Mouse (Mus musculus) forebrain, postnatal 0 days (tissue): ENCODE measurements around the gene Gng13. TPM values are rescaled to one million over a fixed set of nuclear protein-coding genes. Genes with fewer than 3 reads are reported as not detected.
A peak's percentile ranks its signal among the peaks of the same experiment; 100 is the strongest.

Experiments used
- ATAC-seq: fragments of 200-750 bp; cut with Nextera tagmentation; 2 replicates; pipeline ENCODE4 v1.8.0; 2017; ENCODE audit warnings: mild to moderate bottlenecking, moderate library complexity
- DNase-seq: peaks from one replicate; pipeline ENCODE4 v3.0.0-alpha.2; 2015
- H3K27ac ChIP-seq: fragments of 300-500 bp; sonication (generic); 2 replicates; pipeline ENCODE4 v1.5.1; 2014; ENCODE audit warnings: low read depth, mild to moderate bottlenecking, antibody characterized with exemption, low read length, moderate library complexity, mixed read lengths
- H3K27me3 ChIP-seq: fragments of 300-500 bp; sonication (generic); 2 replicates; pipeline ENCODE4 v1.6.1; 2014; ENCODE audit warnings: mild to moderate bottlenecking, low read length, mixed read lengths; ENCODE audit not compliant: insufficient read depth
- H3K36me3 ChIP-seq: fragments of 300-500 bp; sonication (generic); 2 replicates; pipeline ENCODE4 v1.6.1; 2014; ENCODE audit warnings: mild to moderate bottlenecking, moderate library complexity; ENCODE audit not compliant: insufficient read depth
- H3K4me1 ChIP-seq: fragments of 300-500 bp; sonication (generic); 2 replicates; pipeline ENCODE4 v1.6.1; 2014; ENCODE audit warnings: antibody characterized with exemption; ENCODE audit not compliant: insufficient read depth
- H3K4me2 ChIP-seq: fragments of 300-500 bp; sonication (generic); 2 replicates; pipeline ENCODE4 v1.6.1; 2014; ENCODE audit warnings: low read depth, mild to moderate bottlenecking, moderate library complexity
- H3K4me3 ChIP-seq: fragments of 300-500 bp; sonication (generic); 2 replicates; pipeline ENCODE4 v1.5.1; 2014; ENCODE audit warnings: low read depth, low read length, mixed read lengths
- H3K9ac ChIP-seq: fragments of 300-500 bp; sonication (generic); 2 replicates; pipeline ENCODE4 v1.6.1; 2014; ENCODE audit warnings: mild to moderate bottlenecking
- H3K9me3 ChIP-seq: fragments of 300-500 bp; sonication (generic); 2 replicates; pipeline ENCODE4 v1.6.1; 2016; ENCODE audit warnings: low read length
- CTCF ChIP-seq: sonication (generic); IDR thresholded peaks from 2 replicates; pipeline ENCODE4 v1.5.1; 2016; ENCODE audit warnings: antibody characterized with exemption, control low read depth, low read depth
- WGBS: fragments of 180-500 bp; shearing (Covaris S2); extraction: QIAGEN DNeasy Blood & Tissue Kit; methylation state at CpG from one replicate; pipeline ENCODE4 v1.1.7; 2014; 5-methylcytosine and 5-hydroxymethylcytosine counted together
- microRNA-seq, 2 experiments: library from miRNA; unstranded; fragments of <30 nt; microRNA quantifications; one replicate each; pipeline ENCODE4; 2016
- polyA plus RNA-seq: library from polyadenylated mRNA; unstranded; fragments of >200 nt; fragmentation: Nextera tagmentation; extraction: Ambion mirVana; gene quantifications from 2 replicates; pipeline ENCODE4 v1.2.1, GENCODE M21; 2015
- total RNA-seq: library from RNA; depleted of rRNA; stranded (reverse); fragments of >200 nt; gene quantifications from 2 replicates; pipeline ENCODE4 v1.2.3, GENCODE M21; 2014; rRNA removed

The Gng13 gene
- total and polyA plus RNA-seq, 2 experiments from 2014 or later = 8.2 to 17.0 TPM

DNA sequence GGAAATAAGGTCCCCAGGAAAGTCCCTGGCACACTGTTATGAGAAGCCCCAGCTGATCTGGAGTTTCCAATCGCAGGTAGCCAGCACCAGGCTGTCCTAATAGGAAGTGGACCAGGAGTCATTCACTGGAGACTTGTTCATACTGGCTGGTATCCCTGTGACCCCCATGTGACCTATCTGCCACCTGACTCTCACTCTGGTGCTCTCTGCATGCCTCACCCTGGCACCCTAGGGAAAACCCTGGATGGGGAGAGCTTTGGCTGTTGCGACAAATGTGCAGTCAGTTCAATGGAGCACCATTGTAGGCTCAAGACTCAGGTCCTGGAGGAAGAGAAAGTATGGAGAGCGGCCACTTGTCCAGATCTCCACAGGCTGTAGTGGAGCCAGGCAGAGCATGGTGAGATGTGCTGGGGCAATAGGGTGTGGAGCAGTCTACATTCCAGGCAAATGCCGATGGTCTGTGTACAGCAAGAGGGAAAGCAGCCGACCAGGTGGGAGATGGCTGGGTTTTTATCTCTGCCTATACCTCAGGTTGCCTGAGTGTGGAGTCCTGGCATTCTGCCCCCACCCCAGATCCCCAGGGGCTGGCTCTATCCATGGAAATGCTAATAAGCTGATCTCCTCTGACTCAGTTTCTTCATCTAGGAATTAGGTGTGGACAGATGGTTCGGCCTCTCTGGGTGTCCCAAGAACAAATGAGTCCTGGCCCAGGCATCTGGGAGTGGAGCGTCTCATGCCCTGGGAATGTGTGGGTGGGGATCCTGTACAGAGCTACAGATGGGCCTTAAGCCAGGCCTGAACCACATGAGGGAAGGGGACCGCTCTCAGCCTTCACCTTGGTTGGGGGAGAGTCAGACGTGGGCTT, 39.6 kb downstream of the Gng13 start:
- DNase-seq = no peak
- Histone ChIP-seq H3K4me1 (no peaks in the 10 kb centered on the region), H3K4me3 (no peak overlapping the region), H3K27me3 (no peaks in the 10 kb centered on the region), H3K36me3 (no peaks in the 10 kb centered on the region), H3K27ac (no peak overlapping the region), H3K4me2 (no peak overlapping the region), H3K9me3 (no peaks in the 10 kb centered on the region), H3K9ac (no peak overlapping the region)
- no peak for ATAC-seq
- TF ChIP-seq CTCF = no peak
- 74% methylated on average over 9 of the region's 9 CpGs for WGBS

DNA sequence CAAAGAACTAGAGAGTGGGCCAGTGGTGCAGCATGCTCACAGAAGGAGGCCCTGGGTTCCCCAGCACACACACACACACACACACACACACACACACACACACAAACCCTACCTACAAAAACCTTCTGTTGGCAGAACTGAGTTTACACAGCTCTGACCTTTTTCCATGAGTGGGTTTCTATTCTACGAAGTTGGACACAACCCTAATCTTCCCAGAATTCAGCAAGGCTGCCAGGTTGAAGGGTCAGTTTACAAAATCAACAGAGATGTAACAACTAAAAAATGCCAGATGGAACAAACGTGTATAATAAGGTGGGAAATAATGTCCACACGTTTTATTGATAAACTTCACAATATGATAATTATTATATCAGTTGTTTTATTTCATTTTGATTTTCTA, 40.7 kb downstream of the Gng13 start:
- no peak overlapping the region for H3K9ac ChIP-seq
- DNase-seq (no peak), ATAC-seq (no peak)
- TF ChIP-seq CTCF = no peak
- WGBS = 76% methylated on average over 3 of the region's 3 CpGs
- no peaks in the 10 kb centered on the region for H3K36me3 ChIP-seq
- H3K27me3 ChIP-seq = no peaks in the 10 kb centered on the region
- H3K27ac ChIP-seq = no peak overlapping the region
- no peak overlapping the region for H3K4me3 ChIP-seq
- no peaks in the 10 kb centered on the region for H3K4me1 ChIP-seq
- H3K9me3 ChIP-seq = no peaks in the 10 kb centered on the region
- no peak overlapping the region for H3K4me2 ChIP-seq

DNA sequence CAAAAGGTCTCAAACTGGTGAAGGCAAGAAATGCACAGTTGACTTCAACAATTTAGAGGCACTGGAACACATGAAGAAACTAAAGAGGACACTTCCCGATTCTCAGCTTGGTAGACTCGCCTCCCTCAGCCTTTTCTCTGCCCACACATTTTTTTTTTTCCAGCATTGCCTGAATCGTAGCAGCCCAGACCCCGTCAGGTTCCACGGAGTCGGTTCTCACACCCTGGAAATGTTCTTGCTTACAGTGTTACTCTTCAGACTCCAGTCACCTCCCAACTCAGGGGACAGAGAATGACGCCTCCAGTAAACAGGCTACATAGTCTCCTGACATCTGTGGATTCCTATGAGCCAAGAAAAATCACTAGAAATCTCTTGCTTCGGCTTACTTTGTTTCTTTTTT, 43.2 kb downstream of the Gng13 start:
- DNase-seq = no peak
- Histone ChIP-seq H3K36me3 (no peaks in the 10 kb centered on the region), H3K27me3 (no peaks in the 10 kb centered on the region), H3K9me3 (no peaks in the 10 kb centered on the region), H3K4me2 (no peak overlapping the region), H3K27ac (no peak overlapping the region), H3K9ac (no peak overlapping the region), H3K4me1 (no peaks in the 10 kb centered on the region), H3K4me3 (no peak overlapping the region)
- no peak for ATAC-seq
- 78% methylated on average over 8 of the region's 8 CpGs for WGBS
- no peak for TF ChIP-seq CTCF

DNA sequence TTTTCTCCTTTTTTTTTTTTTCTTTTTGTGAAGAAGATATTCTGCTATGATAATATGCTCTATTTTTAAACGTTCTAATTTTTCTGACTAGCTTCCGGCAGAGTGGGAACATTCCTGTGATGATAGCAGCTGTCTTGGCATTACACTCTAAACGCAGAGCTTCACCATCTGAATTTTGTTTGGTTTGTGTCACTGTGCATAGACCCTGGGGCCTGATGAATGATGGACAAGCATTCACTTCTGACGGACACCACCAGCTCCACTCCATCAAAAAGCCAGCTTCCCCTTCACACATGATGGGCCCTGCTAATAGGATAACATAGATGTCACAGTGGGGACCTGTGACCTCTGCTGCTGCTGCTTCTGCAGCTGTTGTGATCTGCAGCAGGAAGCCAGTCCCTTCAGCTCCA, 44.6 kb downstream of the Gng13 start:
- no peaks in the 10 kb centered on the region for H3K27me3 ChIP-seq
- no peak overlapping the region for H3K9ac ChIP-seq
- no peaks in the 10 kb centered on the region for H3K4me1 ChIP-seq
- H3K4me3 ChIP-seq = no peak overlapping the region
- DNase-seq (no peak), ATAC-seq (peak; percentile 43)
- no peak overlapping the region for H3K4me2 ChIP-seq
- no peaks in the 10 kb centered on the region for H3K36me3 ChIP-seq
- no peaks in the 10 kb centered on the region for H3K9me3 ChIP-seq
- 54% methylated on average over 4 of the region's 4 CpGs for WGBS
- peak overlapping the region; percentile 57; the same call in 1 of the 2 replicates for H3K27ac ChIP-seq
- no peak for TF ChIP-seq CTCF

DNA sequence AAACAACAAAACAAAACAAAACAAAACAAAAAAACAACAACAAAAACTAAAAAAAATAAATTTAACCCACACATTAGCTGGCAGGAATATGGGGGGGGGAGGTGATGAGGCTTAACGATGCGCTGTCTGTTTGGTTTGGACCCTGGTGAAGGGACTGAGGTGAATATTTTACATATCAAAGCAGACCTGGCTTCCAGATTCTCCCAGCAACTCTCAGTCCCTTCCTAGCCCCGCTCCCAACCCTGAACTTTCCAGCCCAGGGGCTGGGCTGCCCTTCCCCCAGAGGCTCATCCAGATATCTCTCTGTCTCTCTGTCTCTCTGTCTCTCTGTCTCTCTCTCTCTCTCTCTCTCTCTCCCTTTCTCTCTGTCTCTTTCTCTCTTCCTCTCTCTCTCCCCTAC, 45.6 kb downstream of the Gng13 start:
- H3K27me3 ChIP-seq = no peaks in the 10 kb centered on the region
- no peak for ATAC-seq
- no peak overlapping the region for H3K27ac ChIP-seq
- no peak overlapping the region for H3K4me2 ChIP-seq
- DNase-seq = no peak
- no peaks in the 10 kb centered on the region for H3K4me1 ChIP-seq
- no peaks in the 10 kb centered on the region for H3K36me3 ChIP-seq
- TF ChIP-seq CTCF = no peak
- H3K4me3 ChIP-seq = no peak overlapping the region
- H3K9me3 ChIP-seq = no peaks in the 10 kb centered on the region
- H3K9ac ChIP-seq = no peak overlapping the region
- WGBS = 39% methylated on average over 3 of the region's 3 CpGs

DNA sequence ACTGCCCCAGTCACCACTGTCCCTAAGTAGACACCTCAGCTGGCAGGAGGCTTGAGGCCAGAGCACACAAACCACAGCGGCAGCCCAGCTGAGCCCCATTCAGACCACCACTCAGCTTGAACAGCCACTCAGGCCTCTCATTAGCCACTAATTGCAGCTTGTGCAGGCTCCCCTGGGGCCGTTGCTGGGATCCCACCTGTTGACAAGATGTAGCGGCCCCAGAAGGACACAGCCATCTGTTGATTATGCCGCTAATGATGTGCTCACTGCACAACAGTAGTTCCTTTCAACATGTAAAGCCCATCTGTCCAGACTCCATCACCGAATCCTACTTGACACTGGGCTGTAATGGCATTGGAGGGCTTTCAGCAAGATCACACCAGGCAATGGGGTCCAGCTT, 48.9 kb downstream of the Gng13 start:
- H3K4me2 ChIP-seq = no peak overlapping the region
- no peak for TF ChIP-seq CTCF
- H3K27ac ChIP-seq = no peak overlapping the region
- H3K27me3 ChIP-seq = no peaks in the 10 kb centered on the region
- H3K4me3 ChIP-seq = no peak overlapping the region
- WGBS = 13% methylated on average over 5 of the region's 5 CpGs
- H3K9me3 ChIP-seq = no peaks in the 10 kb centered on the region
- H3K9ac ChIP-seq = no peak overlapping the region
- H3K36me3 ChIP-seq = no peaks in the 10 kb centered on the region
- ATAC-seq (peak; percentile 43; the same call in 1 of the 2 replicates), DNase-seq (no peak)
- no peaks in the 10 kb centered on the region for H3K4me1 ChIP-seq

Small RNA genes within 50 kb of the gene (microRNA-seq; reads per million reads assigned to microRNA genes)
- 0 reads per million in 2 experiments for gene Gm25083

Other genes with a start within 250 kb of the Gng13 start
- 1.0 and 2.0 TPM in 2 replicates for gene Sstr5, start 219.9 kb upstream of the Gng13 start, total RNA-seq
- gene Sstr5, start 219.9 kb upstream of the Gng13 start, polyA plus RNA-seq = 0.64 and 0.94 TPM in 2 replicates
- gene Sox8, start 146.5 kb upstream of the Gng13 start, total RNA-seq = 26.6 and 27.4 TPM in 2 replicates
- gene Sox8, start 146.5 kb upstream of the Gng13 start, polyA plus RNA-seq = 20.8 and 22.6 TPM in 2 replicates
- 21.5 and 28.1 TPM in 2 replicates for gene Lmf1, start 138.1 kb upstream of the Gng13 start, total RNA-seq
- 13.9 and 17.8 TPM in 2 replicates for gene Lmf1, start 138.1 kb upstream of the Gng13 start, polyA plus RNA-seq
- gene Chtf18, start 10.2 kb downstream of the Gng13 start, total RNA-seq = 2.2 and 3.7 TPM in 2 replicates
- gene Chtf18, start 10.2 kb downstream of the Gng13 start, polyA plus RNA-seq = 2.3 and 3.3 TPM in 2 replicates
- 6.5 and 8.0 TPM in 2 replicates for gene Rpusd1, start 10.5 kb downstream of the Gng13 start, total RNA-seq
- gene Rpusd1, start 10.5 kb downstream of the Gng13 start, polyA plus RNA-seq = 30.0 and 30.7 TPM in 2 replicates
- gene Mslnl, start 18.9 kb downstream of the Gng13 start, total RNA-seq = 0.10 TPM in 1 of 2 replicates, not detected in the other
- gene Mslnl, start 18.9 kb downstream of the Gng13 start, polyA plus RNA-seq = not detected in 2 replicates
- 2.1 and 4.0 TPM in 2 replicates for gene Msln, start 37.2 kb downstream of the Gng13 start, total RNA-seq
- 0.97 and 1.3 TPM in 2 replicates for gene Msln, start 37.2 kb downstream of the Gng13 start, polyA plus RNA-seq
- gene Narfl, start 56.6 kb downstream of the Gng13 start, total RNA-seq = 31.0 and 35.0 TPM in 2 replicates
- 30.4 and 30.8 TPM in 2 replicates for gene Narfl, start 56.6 kb downstream of the Gng13 start, polyA plus RNA-seq
- 118 and 141 TPM in 2 replicates for gene Haghl, start 68.5 kb downstream of the Gng13 start, total RNA-seq
- gene Haghl, start 68.5 kb downstream of the Gng13 start, polyA plus RNA-seq = 139 and 154 TPM in 2 replicates
- gene Ccdc78, start 69.4 kb downstream of the Gng13 start, total RNA-seq = 0.31 TPM in 1 of 2 replicates, not detected in the other
- 0.36 and 0.45 TPM in 2 replicates for gene Ccdc78, start 69.4 kb downstream of the Gng13 start, polyA plus RNA-seq
- gene Fam173a, start 75.7 kb downstream of the Gng13 start, total RNA-seq = 82.5 and 84.2 TPM in 2 replicates
- 76.0 and 78.3 TPM in 2 replicates for gene Fam173a, start 75.7 kb downstream of the Gng13 start, polyA plus RNA-seq
- gene AC134908.4, start 78.5 kb downstream of the Gng13 start, total RNA-seq = 0.31 TPM in 1 of 2 replicates, not detected in the other
- gene AC134908.4, start 78.5 kb downstream of the Gng13 start, polyA plus RNA-seq = 1.1 TPM in 1 of 2 replicates, not detected in the other
- gene Metrn, start 80.0 kb downstream of the Gng13 start, total RNA-seq = 136 and 148 TPM in 2 replicates
- 56.9 and 59.3 TPM in 2 replicates for gene Metrn, start 80.0 kb downstream of the Gng13 start, polyA plus RNA-seq
- 97.6 and 133 TPM in 2 replicates for gene Fbxl16, start 91.9 kb downstream of the Gng13 start, total RNA-seq
- 27.1 and 58.7 TPM in 2 replicates for gene Fbxl16, start 91.9 kb downstream of the Gng13 start, polyA plus RNA-seq
- 36.5 and 37.5 TPM in 2 replicates for gene Wdr24, start 106.5 kb downstream of the Gng13 start, total RNA-seq
- 23.2 and 24.5 TPM in 2 replicates for gene Wdr24, start 106.5 kb downstream of the Gng13 start, polyA plus RNA-seq
- 44.3 and 52.2 TPM in 2 replicates for gene Jmjd8, start 111.7 kb downstream of the Gng13 start, total RNA-seq
- gene Jmjd8, start 111.7 kb downstream of the Gng13 start, polyA plus RNA-seq = 46.7 and 49.5 TPM in 2 replicates
- gene Stub1, start 116.2 kb downstream of the Gng13 start, total RNA-seq = 237 and 238 TPM in 2 replicates
- 314 and 324 TPM in 2 replicates for gene Stub1, start 116.2 kb downstream of the Gng13 start, polyA plus RNA-seq
- 85.4 and 90.7 TPM in 2 replicates for gene Rhbdl1, start 120.1 kb downstream of the Gng13 start, total RNA-seq
- gene Rhbdl1, start 120.1 kb downstream of the Gng13 start, polyA plus RNA-seq = 77.6 and 83.3 TPM in 2 replicates
- 23.2 and 23.8 TPM in 2 replicates for gene Gm20683, start 124.6 kb downstream of the Gng13 start, total RNA-seq
- gene Gm20683, start 124.6 kb downstream of the Gng13 start, polyA plus RNA-seq = 9.2 and 12.3 TPM in 2 replicates
- gene Rhot2, start 127.7 kb downstream of the Gng13 start, total RNA-seq = 35.4 and 53.1 TPM in 2 replicates
- 8.1 and 11.3 TPM in 2 replicates for gene Rhot2, start 127.7 kb downstream of the Gng13 start, polyA plus RNA-seq
- 29.8 and 40.2 TPM in 2 replicates for gene Wdr90, start 144.3 kb downstream of the Gng13 start, total RNA-seq
- 8.0 and 13.2 TPM in 2 replicates for gene Wdr90, start 144.3 kb downstream of the Gng13 start, polyA plus RNA-seq
- 10.3 and 16.5 TPM in 2 replicates for gene Mcrip2, start 151.6 kb downstream of the Gng13 start, total RNA-seq
- 32.5 and 37.1 TPM in 2 replicates for gene Mcrip2, start 151.6 kb downstream of the Gng13 start, polyA plus RNA-seq
- 37.0 and 41.7 TPM in 2 replicates for gene Mettl26, start 157.9 kb downstream of the Gng13 start, total RNA-seq
- gene Mettl26, start 157.9 kb downstream of the Gng13 start, polyA plus RNA-seq = 43.1 and 62.2 TPM in 2 replicates
- 0.23 and 1.5 TPM in 2 replicates for gene Wfikkn1, start 163.7 kb downstream of the Gng13 start, total RNA-seq
- gene Wfikkn1, start 163.7 kb downstream of the Gng13 start, polyA plus RNA-seq = 0.28 and 0.29 TPM in 2 replicates
- 30.9 and 31.4 TPM in 2 replicates for gene Rab40c, start 202.6 kb downstream of the Gng13 start, total RNA-seq
- gene Rab40c, start 202.6 kb downstream of the Gng13 start, polyA plus RNA-seq = 40.3 and 46.1 TPM in 2 replicates
- 42.2 and 50.6 TPM in 2 replicates for gene Pigq, start 227.8 kb downstream of the Gng13 start, total RNA-seq
- 58.1 and 63.7 TPM in 2 replicates for gene Pigq, start 227.8 kb downstream of the Gng13 start, polyA plus RNA-seq
- not detected in 2 replicates for gene Nhlrc4, start 227.8 kb downstream of the Gng13 start, total RNA-seq
- 0.44 TPM in 1 of 2 replicates, not detected in the other for gene Nhlrc4, start 227.8 kb downstream of the Gng13 start, polyA plus RNA-seq
- gene A930017K11Rik, start 235.4 kb downstream of the Gng13 start, total RNA-seq = 0.10 TPM in 1 of 2 replicates, not detected in the other
- gene A930017K11Rik, start 235.4 kb downstream of the Gng13 start, polyA plus RNA-seq = 0.07 TPM in 1 of 2 replicates, not detected in the other